Mouse (Mus musculus): Measurements from ENCODE around the gene Ppard. TPM values are rescaled to one million over a fixed set of nuclear protein-coding genes. Genes with fewer than 3 reads are reported as not detected.
"Not testable (repeated sequence)": the region's sequence is repeated elsewhere in the genome, so short reads cannot be mapped to it uniquely, and the experiment has no call there.

Gene Ppard
- total RNA-seq, 2 experiments from 2014 or later = 28.8 to 29.2 TPM

DNA sequence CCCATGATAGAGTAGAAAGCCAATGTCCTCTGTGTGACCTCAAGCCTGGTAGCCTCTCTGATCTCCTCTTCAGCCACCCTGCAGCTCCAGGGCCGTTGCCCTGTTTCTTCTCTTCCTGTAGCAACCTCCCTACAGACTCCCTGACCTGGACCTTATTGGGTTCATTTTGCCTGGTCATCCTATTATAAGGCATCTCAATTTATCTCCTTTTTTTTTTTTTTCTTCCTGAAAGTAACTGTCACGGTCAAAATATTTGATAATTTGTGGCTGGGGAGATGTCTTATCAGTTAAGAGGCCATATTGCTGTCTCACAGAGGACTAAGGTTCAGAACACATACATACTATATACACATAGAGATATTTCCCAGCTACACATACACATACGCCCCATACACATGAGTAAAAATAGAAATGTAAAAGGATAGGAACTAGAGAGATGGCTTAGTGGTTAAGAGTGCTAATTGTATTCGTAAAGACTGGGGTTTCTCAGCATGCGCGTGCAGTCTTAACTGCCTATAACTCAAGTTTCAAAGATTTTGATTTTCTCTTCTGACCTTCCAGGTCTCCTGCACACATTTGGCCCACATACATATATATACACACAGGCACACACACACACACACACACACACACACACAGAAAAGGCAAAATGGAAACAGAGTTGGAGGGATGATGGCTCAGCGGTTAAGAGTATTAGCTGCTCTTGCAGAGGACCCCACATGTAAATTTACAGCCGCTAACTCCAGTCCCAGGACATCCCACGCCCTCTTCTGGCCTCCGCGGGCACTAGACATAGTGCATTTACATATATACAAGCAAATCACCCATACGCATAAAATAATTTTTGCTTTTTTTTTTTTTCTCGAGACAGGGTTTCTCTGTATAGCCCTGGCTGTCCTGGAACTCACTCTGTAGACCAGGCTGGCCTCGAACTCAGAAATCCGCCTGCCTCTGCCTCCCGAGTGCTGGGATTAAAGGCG lies 80.0 kb downstream of the Ppard start:
- TF ChIP-seq CTCF (IDR thresholded peaks at IDR 0.05) = peak; percentile 30
- no peak overlapping the region for H3K27ac ChIP-seq

DNA sequence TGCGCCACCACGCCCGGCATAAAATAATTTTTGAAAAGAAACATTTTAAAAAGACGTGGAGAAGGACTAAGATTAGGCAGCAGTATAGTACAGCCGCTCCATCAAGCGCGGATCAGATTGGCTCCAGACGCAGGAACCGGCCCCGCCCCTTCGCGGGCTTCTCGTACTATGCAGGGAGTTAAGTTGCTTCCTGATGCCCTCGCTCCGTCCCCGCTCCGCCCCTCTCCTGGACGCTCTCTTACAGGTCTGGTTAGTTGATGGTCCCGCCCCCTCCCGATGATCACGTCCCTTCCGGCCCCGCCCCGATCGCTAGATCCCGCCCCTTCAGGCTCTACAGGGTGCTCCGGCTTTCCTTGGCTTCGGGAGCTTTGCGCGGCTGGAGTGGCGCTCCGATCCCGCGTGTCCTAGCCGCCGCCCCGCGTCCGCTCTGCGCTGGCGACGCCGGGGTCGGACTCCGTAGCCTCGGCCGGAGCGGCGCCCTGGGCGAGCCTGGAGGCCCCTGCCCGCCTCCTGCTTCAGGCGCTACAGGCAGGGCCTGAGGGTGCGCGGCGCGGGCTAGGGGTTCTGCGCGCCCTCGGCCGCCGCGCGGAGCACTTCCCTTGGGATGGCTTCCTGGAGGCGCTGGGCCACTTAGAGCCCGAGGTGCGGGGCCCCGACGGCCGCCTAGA lies 80.8 kb downstream of the Ppard start, which contains the start of gene Fance:
Gene Fance (plus strand): TSS at position 308 of the 668 bp plus-strand sequence.
- peak; percentile 85 to 93 for DNase-seq (ENCODE audit: extremely low spot score in 1 of 2, low spot score in 2 of 2)
- H3K4me3 ChIP-seq = peak within 1 kb of the TSS; percentile 74
- no peak; the same call in 1 of the 2 replicates for TF ChIP-seq CTCF (IDR thresholded peaks at IDR 0.05)
- H3K27ac ChIP-seq = peak within 1 kb of the TSS; percentile 62
- intact Hi-C loops (cut with DNase I) = no loop called here

More for the DNA sequence above, 80.0 kb downstream of the Ppard start:
- DNase-seq (ENCODE audit: extremely low spot score in 1 of 2, low spot score in 2 of 2) = no peak
- H3K4me3 ChIP-seq = peak overlapping the region; percentile 74
- intact Hi-C loops (cut with DNase I) = no loop called here

DNA sequence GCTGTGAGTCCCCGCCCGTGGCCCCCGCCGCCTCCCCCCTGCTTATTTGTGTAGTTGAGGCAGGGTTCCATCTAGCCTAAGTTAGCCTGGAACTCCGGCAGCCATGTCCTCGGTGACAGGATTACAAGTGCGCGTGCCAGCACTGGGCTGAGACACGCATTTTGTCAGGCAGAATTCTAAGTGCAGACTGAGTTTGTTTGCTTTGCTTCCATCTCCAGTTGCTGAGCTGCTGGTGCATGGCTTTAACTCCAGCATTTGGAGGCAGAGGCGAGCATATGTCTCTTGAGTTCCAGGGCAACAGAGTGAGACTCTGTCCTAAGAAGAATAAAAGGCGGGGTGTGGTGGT lies 81.4 kb downstream of the Ppard start:
- H3K27ac ChIP-seq = peak overlapping the region; percentile 62
- H3K4me3 ChIP-seq = peak overlapping the region; percentile 74
- intact Hi-C loops (cut with DNase I) = no loop called here
- no peak for DNase-seq (ENCODE audit: extremely low spot score in 1 of 2, low spot score in 2 of 2)
- no peak for TF ChIP-seq CTCF (IDR thresholded peaks at IDR 0.05)

DNA sequence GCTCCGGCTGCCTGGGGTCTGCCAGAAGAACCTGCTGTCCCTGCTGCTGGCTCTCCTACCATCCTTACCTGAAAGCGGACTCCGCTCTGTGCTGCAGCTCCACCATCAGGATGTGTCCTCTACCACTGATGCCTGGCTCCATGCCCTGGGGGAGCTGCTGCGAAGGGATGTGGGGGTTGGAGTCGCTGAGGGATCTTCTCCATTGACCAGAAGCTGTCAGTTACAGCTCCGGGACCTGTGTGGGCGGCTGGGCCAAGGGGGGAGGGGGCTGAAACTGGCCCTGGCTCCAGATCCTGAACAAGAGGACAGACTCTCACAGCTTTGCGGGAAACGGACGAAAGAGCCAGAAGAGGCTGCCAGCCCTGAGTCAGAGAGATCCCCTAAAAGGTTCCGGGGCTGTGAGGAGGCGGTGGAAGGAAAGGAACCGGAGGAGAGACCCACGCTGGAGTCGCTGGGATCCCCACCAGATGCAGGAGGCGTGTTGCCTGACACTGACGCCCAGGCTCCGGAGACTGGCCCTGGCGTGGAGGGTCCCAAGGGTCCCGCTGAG lies 83.2 kb downstream of the Ppard start:
- Histone ChIP-seq H3K4me3 (no peak overlapping the region), H3K27ac (no peak overlapping the region)
- DNase-seq (ENCODE audit: extremely low spot score in 1 of 2, low spot score in 2 of 2) = no peak
- intact Hi-C loops (cut with DNase I) = no loop called here
- TF ChIP-seq CTCF (IDR thresholded peaks at IDR 0.05) = no peak

DNA sequence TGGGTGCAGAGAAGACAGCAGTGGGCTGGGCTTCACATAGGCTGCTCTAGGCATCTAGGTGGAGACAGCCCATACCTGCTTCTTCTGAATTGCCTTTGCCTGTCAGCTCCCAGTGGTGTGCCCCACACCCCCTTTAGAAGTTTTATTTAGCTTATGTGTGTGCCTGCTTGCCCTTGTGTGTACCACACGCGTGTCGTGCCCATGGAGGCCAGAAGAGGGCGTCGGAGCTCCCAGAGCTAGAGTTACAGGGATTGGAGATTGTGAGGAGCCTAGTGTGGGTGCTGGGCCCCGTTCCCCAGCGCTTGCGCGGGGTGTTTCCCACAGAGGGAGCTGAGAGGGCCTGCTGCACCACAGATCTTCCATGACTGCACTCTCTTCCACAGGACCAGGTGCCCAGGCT lies 84.0 kb downstream of the Ppard start:
- no peak for DNase-seq (ENCODE audit: extremely low spot score in 1 of 2, low spot score in 2 of 2)
- Histone ChIP-seq H3K4me3 (no peak overlapping the region), H3K27ac (no peak overlapping the region)
- intact Hi-C loops (cut with DNase I) = no loop called here
- no peak; the same call in none of the 2 replicates for TF ChIP-seq CTCF (IDR thresholded peaks at IDR 0.05)

DNA sequence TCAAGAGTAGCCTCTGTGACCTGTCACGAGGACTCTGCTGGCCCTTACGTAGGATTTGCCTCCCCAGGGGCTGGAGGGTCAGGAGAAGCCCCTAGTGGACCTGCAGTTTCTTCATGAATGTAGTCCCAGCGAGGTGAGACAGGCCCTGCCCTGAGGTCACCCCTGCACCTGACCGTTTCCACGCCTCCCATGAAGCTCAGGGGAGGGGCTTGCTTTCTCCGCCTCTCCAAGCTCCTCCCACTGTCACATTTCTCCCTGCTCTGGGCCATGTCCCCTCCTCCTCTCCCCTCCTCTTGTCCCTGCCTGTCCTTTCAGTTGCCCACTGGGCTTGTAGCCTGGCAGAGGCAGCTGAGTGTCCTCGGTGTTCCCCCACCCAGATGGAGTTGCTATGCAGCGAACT lies 84.6 kb downstream of the Ppard start:
- no peak for TF ChIP-seq CTCF (IDR thresholded peaks at IDR 0.05)
- no peak for DNase-seq (ENCODE audit: extremely low spot score in 1 of 2, low spot score in 2 of 2)
- Histone ChIP-seq H3K4me3 (no peak overlapping the region), H3K27ac (no peak overlapping the region)
- intact Hi-C loops (cut with DNase I) = no loop called here

DNA sequence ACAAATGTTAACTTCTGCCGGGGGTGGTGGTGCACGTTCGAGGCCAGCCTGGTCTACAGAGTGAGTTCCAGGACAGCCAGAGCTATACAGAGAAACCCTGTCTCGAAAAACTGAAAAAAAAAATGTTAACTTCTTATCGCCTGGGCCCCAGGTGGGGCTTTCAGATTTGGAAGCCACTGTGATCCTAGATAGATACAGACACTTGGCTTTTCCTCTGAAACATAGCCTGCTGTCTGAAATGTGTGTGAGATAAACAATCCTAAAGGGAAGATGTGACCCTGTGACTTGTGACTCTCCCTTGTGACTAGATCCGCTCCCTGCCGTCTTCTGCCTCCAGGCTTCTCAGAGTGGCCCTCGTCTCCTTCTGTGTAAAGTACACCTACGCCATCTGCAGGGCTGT lies 85.2 kb downstream of the Ppard start:
- TF ChIP-seq CTCF (IDR thresholded peaks at IDR 0.05) = no peak
- DNase-seq (ENCODE audit: extremely low spot score in 1 of 2, low spot score in 2 of 2) = no peak
- intact Hi-C loops (cut with DNase I) = no loop called here

DNA sequence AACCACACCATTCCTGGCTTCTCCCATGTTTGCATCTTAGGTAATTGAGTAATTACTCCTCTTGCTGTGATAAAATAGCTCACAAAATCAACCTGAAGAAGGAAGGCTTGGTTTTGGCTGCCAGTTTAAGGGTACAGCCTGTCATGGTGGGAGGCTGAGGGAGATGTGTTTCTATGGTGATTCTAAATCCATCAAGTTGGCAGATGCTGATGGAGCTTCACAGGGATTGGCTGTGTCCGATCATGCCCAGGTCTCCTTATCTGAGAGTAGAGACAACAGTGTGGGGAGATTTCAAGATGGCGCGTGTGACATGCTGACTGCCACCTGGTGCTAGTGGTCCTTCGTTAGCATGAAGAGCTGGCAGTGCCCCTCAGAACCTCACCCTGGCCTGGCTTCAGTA lies 89.2 kb downstream of the Ppard start:
- Histone ChIP-seq H3K4me3 (no peak overlapping the region), H3K27ac (no peak overlapping the region)
- DNase-seq (ENCODE audit: extremely low spot score in 1 of 2, low spot score in 2 of 2) = no peak
- TF ChIP-seq CTCF (IDR thresholded peaks at IDR 0.05) = no peak
- intact Hi-C loops (cut with DNase I) = no loop called here

More for the DNA sequence above, 85.2 kb downstream of the Ppard start:
- Histone ChIP-seq H3K27ac (no peak overlapping the region), H3K4me3 (no peak overlapping the region)

DNA sequence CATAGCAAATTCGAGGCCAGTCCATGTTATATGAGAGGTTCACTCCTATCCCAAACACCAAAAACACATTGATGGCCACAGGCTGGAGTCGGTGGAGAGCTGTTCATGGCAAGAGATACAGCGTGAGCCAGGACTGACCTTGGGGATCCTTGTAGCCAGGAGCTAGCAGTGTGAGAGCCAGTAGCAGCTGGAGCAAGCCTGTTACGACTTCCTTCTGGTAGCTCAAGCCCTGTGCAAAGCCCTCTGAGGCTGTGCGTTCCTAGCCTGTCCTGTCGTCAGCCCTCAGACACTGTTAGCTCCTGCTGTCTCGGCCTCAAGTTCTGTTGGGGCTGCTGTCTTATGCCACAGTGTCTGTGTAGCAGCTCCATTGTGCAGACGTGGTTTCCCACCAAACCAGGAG lies 91.3 kb downstream of the Ppard start:
- no peak for TF ChIP-seq CTCF (IDR thresholded peaks at IDR 0.05)
- intact Hi-C loops (cut with DNase I) = no loop called here
- DNase-seq (ENCODE audit: extremely low spot score in 1 of 2, low spot score in 2 of 2) = no peak
- H3K27ac ChIP-seq = no peak overlapping the region
- H3K4me3 ChIP-seq = no peak overlapping the region

DNA sequence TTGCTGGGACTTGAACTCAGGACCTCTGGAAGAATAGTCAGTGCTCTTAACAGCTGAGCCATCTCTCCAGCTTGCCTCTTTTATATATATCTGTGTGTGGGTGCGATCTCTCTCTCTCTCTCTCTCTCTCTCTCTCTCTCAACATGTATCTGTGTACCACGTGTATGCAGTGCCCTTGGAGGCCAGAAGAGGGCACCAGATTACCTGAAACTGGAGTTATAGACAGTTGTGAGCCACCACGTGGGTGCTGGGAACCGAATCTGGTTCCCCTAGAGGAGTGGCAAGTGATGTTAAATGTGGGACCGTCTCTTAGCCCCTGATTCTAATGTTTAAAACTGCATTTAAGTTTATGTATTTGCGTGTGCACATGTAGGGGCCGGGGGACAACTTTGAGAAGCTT lies 91.9 kb downstream of the Ppard start:
- intact Hi-C loops (cut with DNase I); DNase-seq (ENCODE audit: extremely low spot score in 1 of 2, low spot score in 2 of 2); H3K27ac ChIP-seq; H3K4me3 ChIP-seq: not testable (repeated sequence)

DNA sequence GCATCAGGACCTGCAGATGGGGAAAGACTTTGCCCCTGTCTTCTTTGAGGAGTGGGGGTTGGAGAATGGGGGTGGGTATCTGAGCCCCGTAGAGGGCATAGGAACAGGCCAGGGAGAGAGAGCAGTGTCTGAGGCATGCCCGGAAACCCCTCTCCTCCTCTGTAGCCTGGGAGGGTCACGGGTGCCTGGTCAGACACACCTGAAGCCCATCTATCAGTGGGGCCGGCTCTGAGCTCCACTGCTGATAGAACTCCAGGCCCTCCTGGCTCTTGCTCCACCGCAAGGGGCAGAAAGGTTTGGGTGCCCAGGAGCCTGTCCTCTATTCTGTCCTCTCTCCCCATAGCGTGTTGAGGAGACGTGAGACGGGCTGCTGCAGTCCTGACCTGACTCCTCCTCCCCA lies 93.3 kb downstream of the Ppard start:
- TF ChIP-seq CTCF (IDR thresholded peaks at IDR 0.05) = no peak
- intact Hi-C loops (cut with DNase I) = no loop called here
- no peak overlapping the region for H3K27ac ChIP-seq
- H3K4me3 ChIP-seq = no peak overlapping the region
- no peak for DNase-seq (ENCODE audit: extremely low spot score in 1 of 2, low spot score in 2 of 2)

DNA sequence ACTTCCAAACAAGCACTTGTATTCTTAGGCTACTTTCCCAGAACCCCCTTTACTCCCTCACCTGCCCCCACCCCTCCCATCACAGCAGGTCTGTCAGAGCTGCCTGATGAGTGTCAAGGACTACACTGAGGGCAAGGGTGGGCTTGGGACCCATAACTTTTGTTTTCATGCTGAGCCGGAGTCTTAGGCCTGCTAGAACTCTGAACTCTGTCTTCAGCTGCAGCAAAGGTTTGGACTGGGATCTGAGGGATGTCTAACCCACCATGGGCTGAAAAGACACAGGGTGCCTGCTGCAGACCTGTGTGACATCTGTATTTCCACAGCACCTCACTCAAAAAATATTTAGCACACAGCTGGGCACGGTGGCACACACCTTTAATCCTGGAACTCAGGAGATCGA lies 94.5 kb downstream of the Ppard start:
- Histone ChIP-seq H3K27ac (peak overlapping the region; percentile 92), H3K4me3 (no peak overlapping the region)
- TF ChIP-seq CTCF (IDR thresholded peaks at IDR 0.05) = no peak
- intact Hi-C loops (cut with DNase I) = no loop called here
- no peak for DNase-seq (ENCODE audit: extremely low spot score in 1 of 2, low spot score in 2 of 2)
